Mouse (Mus musculus): Measurements from ENCODE around the gene Plod2.

DNA sequence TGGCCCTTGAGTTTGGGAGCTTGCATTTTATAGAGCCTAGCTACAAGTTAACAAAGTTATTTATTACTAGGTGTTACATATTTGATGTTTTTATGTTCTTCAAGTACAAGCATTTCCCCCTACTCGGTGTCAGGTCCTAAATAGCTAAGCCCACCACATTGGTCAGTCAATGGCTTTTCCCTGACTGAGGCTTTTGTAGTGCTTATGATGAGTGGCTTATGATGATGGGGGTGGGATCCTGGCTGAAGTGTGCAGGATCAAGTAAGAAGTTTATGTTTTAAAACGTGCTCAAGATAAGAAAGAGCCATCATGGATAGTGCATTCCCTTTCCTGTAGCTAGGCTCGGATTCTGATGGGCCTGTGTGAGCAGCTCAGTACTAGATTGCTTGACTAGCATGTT, 10.7 kb downstream of the Plod2 start:
- TF ChIP-seq POLR2A (IDR thresholded peaks at IDR 0.05; ENCODE audit: borderline replicate concordance, extremely low read depth, insufficient read depth, insufficient read length, poor library complexity, severe bottlenecking), result no peak
- TF ChIP-seq CTCF (IDR thresholded peaks at IDR 0.05; ENCODE audit: borderline replicate concordance, extremely low read depth, insufficient read depth, insufficient read length), result no peak

Data from brain, embryonic 14.5 days (tissue).